10 mouse cellular contexts compared by ENCODE assay signal in the genomic region with DNA sequence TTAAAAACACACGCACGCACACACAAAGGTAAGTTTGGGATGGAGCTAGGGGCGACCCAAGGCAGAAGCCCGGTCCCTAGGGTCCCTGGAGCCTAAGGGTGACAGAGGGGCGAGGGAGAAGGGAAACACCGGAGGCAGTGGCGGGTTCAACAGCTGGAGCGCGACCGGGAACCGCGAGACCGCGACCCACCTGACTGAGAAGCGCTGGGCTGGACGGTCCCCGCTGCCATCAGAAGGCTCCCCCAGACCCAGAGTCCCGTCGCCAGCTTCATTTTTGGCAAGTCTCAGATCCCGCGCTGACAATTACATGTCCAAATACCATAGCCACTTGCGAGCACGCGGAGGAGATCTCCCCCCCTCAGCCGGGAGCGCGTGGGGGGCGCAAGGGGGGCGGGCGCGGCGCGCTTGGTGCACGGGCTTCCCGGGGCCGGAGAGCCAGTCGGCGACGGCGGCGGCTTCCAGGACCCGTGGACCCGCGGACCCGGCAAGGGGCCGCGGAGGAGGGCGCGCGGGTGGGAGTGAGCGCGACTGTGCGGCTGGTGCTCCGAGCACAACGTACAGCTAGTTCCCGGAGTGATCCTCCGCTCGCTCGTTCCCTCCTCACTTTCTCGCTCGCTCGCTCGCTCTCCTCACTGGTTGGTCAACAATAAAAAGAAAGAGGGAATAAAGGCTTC. TPM values are rescaled to one million over a fixed set of nuclear protein-coding genes. Genes with fewer than 3 reads are reported as not detected.
DNase-seq lines count a peak whose midpoint lies in the region; ATAC-seq and TF ChIP-seq lines count a peak whose summit lies in the region.
"Had no signal": no experiment of that assay in that cellular context is flagged by ENCODE, and none has a peak within 500 bp of the region (broad histone marks: within the 10 kb centered on the region; RNA-seq: fewer than 3 reads in every experiment).

A gene (minus strand): TSS at position 575 of the 674 bp plus-strand sequence.

- no peak for ATAC-seq in heart, embryonic 13.5 days (ENCODE audit: extremely low read depth, insufficient number of reproducible peaks, low FRiP score, low TSS enrichment)
- ATAC-seq in kidney, embryonic 16.5 days (ENCODE audit: low FRiP score, low TSS enrichment): peak; percentile 53
- no peak for ATAC-seq in liver, embryonic 13.5 days (ENCODE audit: low read depth)

- H3K4me1 ChIP-seq in liver, adult 2 months (ENCODE audit: control insufficient read depth, insufficient read depth, low read length): no peaks in the 10 kb centered on the region
- no peaks in the 10 kb centered on the region for H3K4me1 ChIP-seq in cortical plate, adult 2 months (ENCODE audit: control insufficient read depth, insufficient read depth, low read length)
- H3K4me1 ChIP-seq in heart, embryonic 13.5 days: peaks cover 16% of the 10 kb centered on the region
- 0 out of 2 replicates have a peak, but pooled peaks cover 7% of the 10 kb centered on the region for H3K4me1 ChIP-seq in kidney, embryonic 16.5 days (ENCODE audit: insufficient read depth, low read length)
- H3K4me1 ChIP-seq in liver, embryonic 13.5 days (replicated peaks): peaks cover 6% of the 10 kb centered on the region; the same call in 1 of the 2 replicates

- no peaks in the 10 kb centered on the region for H3K27me3 ChIP-seq in liver, adult 2 months (ENCODE audit: control insufficient read depth, insufficient read depth, low read length)
- H3K27me3 ChIP-seq in heart, embryonic 13.5 days (replicated peaks): 0 out of 2 replicates have a peak, but pooled peaks cover 4% of the 10 kb centered on the region
- peaks cover 43% of the 10 kb centered on the region for H3K27me3 ChIP-seq in kidney, embryonic 16.5 days (ENCODE audit: insufficient read depth, low read length)
- H3K27me3 ChIP-seq in liver, embryonic 13.5 days: peaks cover 64% of the 10 kb centered on the region

- no peak for TF ChIP-seq POLR2A in liver, adult 2 months (IDR thresholded peaks at IDR 0.05; ENCODE audit: extremely low read depth, insufficient read depth, low read length)
- no peak for TF ChIP-seq POLR2A in cortical plate, adult 2 months (IDR thresholded peaks at IDR 0.05; ENCODE audit: extremely low read depth, insufficient read depth, low read length)

- H3K4me3 ChIP-seq in liver, adult 2 months (ENCODE audit: insufficient read depth, low read depth, low read length): peak within 1 kb of the TSS; percentile 61
- peak within 1 kb of the TSS; percentile 91 for H3K4me3 ChIP-seq in cortical plate, adult 2 months (ENCODE audit: insufficient read depth, low read length)
- peak within 1 kb of the TSS; percentile 86 for H3K4me3 ChIP-seq in heart, embryonic 13.5 days
- H3K4me3 ChIP-seq in kidney, embryonic 16.5 days (ENCODE audit: low read length): peak within 1 kb of the TSS; percentile 74
- peak within 1 kb of the TSS; percentile 55 for H3K4me3 ChIP-seq in liver, embryonic 13.5 days (replicated peaks)

- H3K9ac ChIP-seq in liver, adult 2 months (ENCODE audit: low read depth, low read length): peak within 1 kb of the TSS; percentile 44
- peak within 1 kb of the TSS; percentile 92 for H3K9ac ChIP-seq in heart, embryonic 13.5 days
- H3K9ac ChIP-seq in kidney, embryonic 16.5 days (replicated peaks; ENCODE audit: low read length): peak within 1 kb of the TSS; percentile 72
- H3K9ac ChIP-seq in liver, embryonic 13.5 days: no peak within 1 kb of the TSS

- peak within 1 kb of the TSS; percentile 81 for H3K4me2 ChIP-seq in heart, embryonic 13.5 days
- peak within 1 kb of the TSS; percentile 97 for H3K4me2 ChIP-seq in kidney, embryonic 16.5 days (replicated peaks; ENCODE audit: low read depth, low read length)
- peak within 1 kb of the TSS; percentile 76 for H3K4me2 ChIP-seq in liver, embryonic 13.5 days

- H3K36me3 ChIP-seq in liver, adult 2 months (ENCODE audit: control insufficient read depth, insufficient read depth, low read length): no peaks in the 10 kb centered on the region
- H3K36me3 ChIP-seq in heart, embryonic 13.5 days: no peaks in the 10 kb centered on the region
- H3K36me3 ChIP-seq in kidney, embryonic 16.5 days (ENCODE audit: insufficient read depth, low read length): no peaks in the 10 kb centered on the region
- H3K36me3 ChIP-seq in liver, embryonic 13.5 days: no peaks in the 10 kb centered on the region
- H3K36me3 ChIP-seq: G1E had no signal

- no peaks in the 10 kb centered on the region for H3K79me2 ChIP-seq in liver, adult 2 months (ENCODE audit: control insufficient read depth, insufficient read depth, low read length)

- no peaks in the 10 kb centered on the region for H3K9me3 ChIP-seq in heart, embryonic 13.5 days
- H3K9me3 ChIP-seq in kidney, embryonic 16.5 days (ENCODE audit: low read length): no peaks in the 10 kb centered on the region
- H3K9me3 ChIP-seq in liver, embryonic 13.5 days (replicated peaks): no peaks in the 10 kb centered on the region
- H3K9me3 ChIP-seq: G1E had no signal

- no peak for TF ChIP-seq CTCF in liver, adult 2 months (IDR thresholded peaks at IDR 0.05; ENCODE audit: low read depth, low read length)
- no peak for TF ChIP-seq CTCF in cortical plate, adult 2 months (IDR thresholded peaks at IDR 0.05; ENCODE audit: extremely low read depth, insufficient read depth, low read length)

- peak; percentile 35 for DNase-seq in liver, adult 2 months (ENCODE audit: extremely low read depth, low read depth, low spot score)
- DNase-seq in liver: no peak
- DNase-seq in liver, embryonic 13.5 days: no peak
- peak; percentile 48 for DNase-seq in retina, embryonic 14.5 days (ENCODE audit: low spot score)
- DNase-seq in thymus, postnatal 10 days (ENCODE audit: low spot score in 2 of 2): no peak

- under 1% methylated on average over 52 of the region's 63 CpGs for WGBS in liver, adult 2 months
- under 1% methylated on average over 63 of the region's 63 CpGs for WGBS in heart, embryonic 13.5 days
- under 1% methylated on average over 58 of the region's 63 CpGs for WGBS in kidney, embryonic 16.5 days
- WGBS in liver, embryonic 13.5 days (ENCODE audit: insufficient replicate concordance): under 1% methylated on average over 63 of the region's 63 CpGs

- peak within 1 kb of the TSS; percentile 86 for H3K27ac ChIP-seq in liver, adult 2 months (replicated peaks; ENCODE audit: insufficient read depth, low read depth, low read length)
- peak within 1 kb of the TSS; percentile 53; the same call in 1 of the 2 replicates for H3K27ac ChIP-seq in cortical plate, adult 2 months (ENCODE audit: insufficient read depth, low read length)
- peak within 1 kb of the TSS; percentile 98 for H3K27ac ChIP-seq in heart, embryonic 13.5 days (replicated peaks)
- H3K27ac ChIP-seq in kidney, embryonic 16.5 days (ENCODE audit: low read length): peak within 1 kb of the TSS; percentile 53; the same call in 1 of the 2 replicates
- H3K27ac ChIP-seq in liver, embryonic 13.5 days: no peak within 1 kb of the TSS
- H3K27ac ChIP-seq: macrophage had no signal

RNA-seq across cellular contexts. Expression of the gene that starts here (rescaled TPM):
- 2.9 and 3.9 TPM in 2 replicates for total RNA-seq in liver, adult 2 months (2014; rRNA removed)
- 0.22 and 0.50 TPM in 2 replicates for polyA plus RNA-seq in liver, adult 2 months (2012; rRNA removed)
- polyA plus RNA-seq in cortical plate, adult 2 months (2012; rRNA removed): 10.5 and 11.4 TPM in 2 replicates
- polyA plus RNA-seq in heart, embryonic 13.5 days (2015; fragmentation: Nextera tagmentation; extraction: Ambion mirVana): 6.2 and 8.1 TPM in 2 replicates
- polyA plus RNA-seq in kidney, embryonic 16.5 days (2015; fragmentation: Nextera tagmentation; extraction: Ambion mirVana): 5.6 and 6.6 TPM in 2 replicates
- polyA plus RNA-seq in liver, embryonic 13.5 days (2015; fragmentation: Nextera tagmentation; extraction: Ambion mirVana): 0.07 TPM in 1 of 2 replicates, not detected in the other
- polyA plus RNA-seq: G1E, macrophage had no signal

Comparison
In these comparisons a context has a peak if more than half of its experiments do, and no peak if none do; other contexts are left out.
1. DNase-seq: peak in liver, adult 2 months (single experiment) and retina, embryonic 14.5 days (single experiment); none in liver (single experiment), liver, embryonic 13.5 days (single experiment) and thymus, postnatal 10 days (0 of 2).
2. Peak in every context shown above with its lines, with median percentiles within 50 percentile points of each other: H3K4me3 ChIP-seq and H3K4me2 ChIP-seq.